Mouse (Mus musculus): ENCODE data around the gene Tfeb. TPM values are rescaled to one million over a fixed set of nuclear protein-coding genes. Genes with fewer than 3 reads are reported as not detected.

Tfeb gene
- total and polyA plus RNA-seq, 3 experiments: 29.1 to 49.3 (median 39.9) TPM

GRCm38 (mm10) chr17:47738066-47738878 is 1.4 kb downstream of the Tfeb start:
- Histone ChIP-seq H3K9me3 (replicated peaks; ENCODE audit: low read length) (peaks cover 6% of the 10 kb centered on the region), H3K4me1 (ENCODE audit: control insufficient read depth in 1 of 2, insufficient read depth in 2 of 2) (peaks cover 12 to 33% of the 10 kb centered on the region in 2 experiments), H3K27ac (ENCODE audit: insufficient read depth, low read depth) (peak overlapping the region; percentile 99), H3K27me3 (replicated peaks) (no peaks in the 10 kb centered on the region), H3K79me2 (replicated peaks; ENCODE audit: control insufficient read depth, extremely low read depth, insufficient read depth, poor library complexity, severe bottlenecking) (peaks cover 25% of the 10 kb centered on the region), H3K36me3 (replicated peaks in 1 of 2; ENCODE audit: control insufficient read depth in 1 of 2, insufficient read depth in 1 of 2, low read length in 1 of 2) (peaks cover 0 to 15% of the 10 kb centered on the region in 2 experiments), H3K4me3 (replicated peaks in 1 of 3; ENCODE audit: low read depth in 2 of 3, low read length in 2 of 3, poor library complexity in 1 of 3) (peak overlapping the region; percentile 72 to 87 (median 79)), H3K4me2 (ENCODE audit: insufficient read depth, low read depth, poor library complexity, severe bottlenecking) (peak overlapping the region; percentile 78), H3K9ac (ENCODE audit: insufficient read depth, low read depth) (peak overlapping the region; percentile 98)
- TF ChIP-seq POLR2AphosphoS2 (IDR thresholded peaks at IDR 0.05; ENCODE audit: low read depth, low read length) (no peak), RAD21 (IDR thresholded peaks at IDR 0.05; ENCODE audit: low read depth, low read length) (no peak; the same call in 1 of the 2 replicates), IRF4 (IDR thresholded peaks at IDR 0.05; ENCODE audit: low read depth, low read length) (peak; percentile 59; the same call in 1 of the 2 replicates), EP300 (IDR thresholded peaks at IDR 0.05; ENCODE audit: low read length) (peak; percentile 52), CHD2 (IDR thresholded peaks at IDR 0.05; ENCODE audit: low read length) (peak; percentile 93), NRF1 (IDR thresholded peaks at IDR 0.05; ENCODE audit: low read depth, low read length) (peak; percentile 76), BHLHE40 (IDR thresholded peaks at IDR 0.05; ENCODE audit: low read depth, low read length) (peak; percentile 63), TCF12 (IDR thresholded peaks at IDR 0.05; ENCODE audit: low read depth, low read length) (peak; percentile 91), MXI1 (IDR thresholded peaks at IDR 0.05; ENCODE audit: low read depth, low read length) (0 out of 2 replicates have a peak, but pooled peaks have one; percentile 9), SIN3A (IDR thresholded peaks at IDR 0.05; ENCODE audit: low read length) (peak; percentile 69; the same call in 1 of the 2 replicates), ETS1 (conservative IDR thresholded peaks at IDR 0.05; ENCODE audit: low read depth, low read length) (peak; percentile 70), MEF2A (IDR thresholded peaks at IDR 0.05; ENCODE audit: borderline replicate concordance, low read depth, low read length) (peak; percentile 79), UBTF (IDR thresholded peaks at IDR 0.05; ENCODE audit: low read depth, low read length) (peak; percentile 45; the same call in 1 of the 2 replicates), ELF1 (IDR thresholded peaks at IDR 0.05; ENCODE audit: low read depth, low read length) (peak; percentile 82), ZMIZ1 (IDR thresholded peaks at IDR 0.05; ENCODE audit: low read depth, low read length) (peak; percentile 17), MAZ (IDR thresholded peaks at IDR 0.05; ENCODE audit: low read depth, low read length) (peak; percentile 81), ZNF384 (IDR thresholded peaks at IDR 0.05; ENCODE audit: low read depth, low read length) (no peak), CTCF (conservative IDR thresholded peaks at IDR 0.05 in 1 of 2, IDR thresholded peaks at IDR 0.05 in 1 of 2; ENCODE audit: low read depth in 2 of 2, low read length in 2 of 2) (peak in 1 of 2 experiments; percentile 8; a peak in 1 of 4 replicates), CHD1 (IDR thresholded peaks at IDR 0.05; ENCODE audit: low read depth, low read length) (no peak; the same call in 1 of the 2 replicates), ZKSCAN1 (IDR thresholded peaks at IDR 0.05; ENCODE audit: borderline replicate concordance, low read depth, low read length) (no peak), KAT2A (IDR thresholded peaks at IDR 0.05; ENCODE audit: insufficient replicate concordance, low read length) (0 out of 2 replicates have a peak, but pooled peaks have one; percentile 58), MYC (IDR thresholded peaks at IDR 0.05; ENCODE audit: low read depth, low read length) (no peak; the same call in 1 of the 2 replicates), RCOR1 (conservative IDR thresholded peaks at IDR 0.05; ENCODE audit: low read depth, low read length) (no peak)
- DNase-seq (ENCODE audit: extremely low read depth): peak; percentile 91
- in situ Hi-C loops (cut with MboI; ENCODE audit: low pct_ligation_motif_present, low pct_unique_long_range_greater_than_20kb, low sequenced_read_pairs) (no loop called here), dilution Hi-C loops (cut with MboI; ENCODE audit: extremely low pct_ligation_motif_present, extremely low pct_unique_long_range_greater_than_20kb, low sequenced_read_pairs) (no loop called here)

All from CH12.LX (cell line).